Mouse (Mus musculus) hindbrain, embryonic 15.5 days (tissue): ENCODE data around the gene Stx19. TPM values are rescaled to one million over a fixed set of nuclear protein-coding genes. Genes with fewer than 3 reads are reported as not detected.

Source experiments
- ATAC-seq: fragments of 200-750 bp; cut with Nextera tagmentation; 2 replicates; pipeline ENCODE4 v1.8.0; 2017; ENCODE audit warnings: low read depth, moderate number of reproducible peaks, moderate TSS enrichment; ENCODE audit not compliant: low FRiP score
- H3K27ac ChIP-seq: fragments of 300-500 bp; sonication (generic); replicated peaks from 2 replicates; pipeline ENCODE4 v1.5.1; 2015; ENCODE audit warnings: mild to moderate bottlenecking, inconsistent platforms
- H3K27me3 ChIP-seq: fragments of 300-500 bp; sonication (generic); 2 replicates; pipeline ENCODE4 v1.6.1; 2015; ENCODE audit warnings: control low read depth, inconsistent platforms
- H3K36me3 ChIP-seq: fragments of 300-500 bp; sonication (generic); 2 replicates; pipeline ENCODE4 v1.6.1; 2015; ENCODE audit warnings: control low read depth, inconsistent platforms
- H3K4me1 ChIP-seq: fragments of 300-500 bp; sonication (generic); replicated peaks from 2 replicates; pipeline ENCODE4 v1.6.1; 2015; ENCODE audit warnings: control low read depth, inconsistent platforms
- H3K4me2 ChIP-seq: fragments of 300-500 bp; sonication (generic); 2 replicates; pipeline ENCODE4 v1.6.1; 2015; ENCODE audit warnings: moderate library complexity, mild to moderate bottlenecking, inconsistent platforms
- H3K4me3 ChIP-seq: fragments of 300-500 bp; sonication (generic); 2 replicates; pipeline ENCODE4 v1.5.1; 2015; ENCODE audit warnings: mild to moderate bottlenecking, inconsistent platforms
- H3K9ac ChIP-seq: fragments of 300-500 bp; sonication (generic); 2 replicates; pipeline ENCODE4 v1.6.1; 2015; ENCODE audit warnings: inconsistent platforms
- H3K9me3 ChIP-seq: fragments of 300-500 bp; sonication (generic); 2 replicates; pipeline ENCODE4 v1.6.1; 2016; ENCODE audit warnings: control low read depth, inconsistent platforms
- WGBS: fragments of 180-500 bp; shearing (Covaris S2); methylation state at CpG from one replicate; pipeline ENCODE4 v1.1.7; 2015; 5-methylcytosine and 5-hydroxymethylcytosine counted together
- microRNA-seq: library from miRNA; unstranded; fragments of <30 nt; microRNA quantifications from one replicate; pipeline ENCODE4, GENCODE M21; 2016
- polyA plus RNA-seq: library from polyadenylated mRNA; unstranded; fragments of >200 nt; fragmentation: Nextera tagmentation; extraction: Ambion mirVana; gene quantifications from 2 replicates; pipeline ENCODE4 v1.2.1, GENCODE M21; 2015

Gene Stx19
- polyA plus RNA-seq, 1 experiment from 2014 or later: 0.57 TPM

DNA sequence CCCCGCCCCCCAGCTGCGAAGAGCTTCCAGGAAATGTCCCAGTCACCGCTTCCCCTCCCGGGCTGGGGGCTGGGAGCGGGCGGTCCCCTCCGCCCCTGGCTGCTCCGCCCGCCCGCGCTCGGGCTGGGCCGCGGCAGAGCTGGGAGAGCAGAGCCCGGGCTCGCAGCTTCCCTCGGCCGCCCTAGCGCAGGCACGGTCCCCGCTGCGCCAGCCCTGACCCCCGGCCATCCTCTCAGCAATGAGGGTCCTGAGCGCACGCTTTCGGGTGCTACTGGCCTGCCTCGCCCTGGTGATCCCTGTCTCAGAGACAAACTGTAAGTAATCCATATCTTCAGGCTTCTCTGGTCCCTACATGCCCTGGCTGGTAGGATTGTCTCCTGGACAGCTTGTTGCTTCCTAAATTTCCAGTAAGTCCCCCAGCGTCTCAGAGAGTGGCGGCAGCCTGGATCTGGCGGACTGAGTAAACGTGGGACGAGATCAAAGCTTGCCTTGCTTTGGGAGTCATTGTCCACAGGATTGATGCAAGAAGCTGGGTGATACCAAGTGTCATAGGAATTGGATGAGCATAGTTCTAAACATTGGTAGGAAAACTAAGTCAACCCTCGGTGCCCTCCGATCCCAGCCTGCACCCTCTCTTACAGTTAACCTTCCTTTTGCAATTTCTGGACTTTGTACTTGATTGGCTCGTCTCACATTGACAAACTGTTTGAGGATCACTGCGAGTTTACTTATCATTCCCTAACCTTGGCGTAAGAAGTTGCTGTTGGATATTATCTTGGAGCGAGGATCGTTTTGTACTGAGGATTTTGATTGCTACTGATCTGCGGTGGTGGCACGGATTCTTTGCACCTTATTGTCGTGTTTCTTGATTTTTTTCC lies 40.0 kb downstream of the Stx19 start, which contains the start of gene Pros1:
Gene Pros1 (plus strand): TSS at position 117 of the 878 bp plus-strand sequence.
- Histone ChIP-seq H3K4me2 (peak within 1 kb of the TSS; percentile 97), H3K4me3 (peak within 1 kb of the TSS; percentile 70), H3K4me1 (peaks cover 8% of the 10 kb centered on the region), H3K36me3 (no peaks in the 10 kb centered on the region), H3K27ac (peak within 1 kb of the TSS; percentile 64), H3K9me3 (no peaks in the 10 kb centered on the region), H3K27me3 (0 out of 2 replicates have a peak, but pooled peaks cover 4% of the 10 kb centered on the region), H3K9ac (peak within 1 kb of the TSS; percentile 80)
- ATAC-seq: peak; percentile 94
- 4% methylated on average over 33 of the region's 42 CpGs for WGBS

DNA sequence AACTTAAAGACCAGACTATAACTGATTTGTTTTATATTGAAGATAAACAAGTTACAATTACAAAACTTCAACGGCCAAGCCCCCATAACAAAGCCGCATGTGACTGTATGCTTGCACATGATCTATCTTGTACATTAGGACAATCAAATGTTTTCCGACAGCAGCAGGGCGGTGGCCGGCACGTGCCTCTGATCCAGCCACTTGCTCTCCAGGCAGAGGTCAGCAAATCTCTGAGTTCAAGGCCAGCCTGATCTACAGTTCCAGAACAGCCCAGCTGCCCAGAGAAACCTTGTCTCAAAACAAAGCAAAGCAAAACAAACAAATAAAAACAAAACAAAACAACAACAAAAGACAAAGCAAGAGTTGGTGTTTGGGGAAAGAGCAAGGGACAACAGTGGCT lies 40.9 kb downstream of the Stx19 start:
- 0 out of 2 replicates have a peak, but pooled peaks cover 4% of the 10 kb centered on the region for H3K27me3 ChIP-seq
- ATAC-seq: no peak
- H3K9ac ChIP-seq: no peak overlapping the region
- H3K4me1 ChIP-seq: peaks cover 8% of the 10 kb centered on the region
- H3K27ac ChIP-seq: no peak overlapping the region
- H3K9me3 ChIP-seq: no peaks in the 10 kb centered on the region
- no peaks in the 10 kb centered on the region for H3K36me3 ChIP-seq
- no peak overlapping the region for H3K4me2 ChIP-seq
- H3K4me3 ChIP-seq: no peak overlapping the region
- WGBS: 68% methylated on average over 6 of the region's 6 CpGs

DNA sequence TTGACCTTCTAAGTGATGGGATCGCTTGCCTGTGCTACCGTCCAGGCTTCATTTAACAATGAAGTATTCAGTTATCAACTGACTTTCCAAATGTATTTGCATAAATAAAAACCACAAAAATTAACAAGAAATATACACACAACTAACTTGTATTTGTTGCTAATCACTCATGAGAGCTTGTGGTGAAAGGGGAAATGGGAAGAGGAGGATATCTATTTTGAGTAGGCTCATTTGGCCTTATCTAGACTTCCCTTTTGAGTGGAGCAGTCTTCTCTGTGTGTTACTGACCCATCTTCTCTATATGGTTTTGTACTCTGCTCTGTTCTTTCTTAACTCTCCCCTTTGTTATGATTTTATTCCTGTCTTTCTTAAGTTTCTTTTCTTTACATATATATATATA lies 41.8 kb downstream of the Stx19 start:
- Histone ChIP-seq H3K4me3 (no peak overlapping the region), H3K27me3 (0 out of 2 replicates have a peak, but pooled peaks cover 4% of the 10 kb centered on the region), H3K9ac (no peak overlapping the region), H3K36me3 (no peaks in the 10 kb centered on the region), H3K9me3 (no peaks in the 10 kb centered on the region), H3K27ac (no peak overlapping the region), H3K4me2 (no peak overlapping the region), H3K4me1 (peaks cover 8% of the 10 kb centered on the region)
- no peak for ATAC-seq
- 93% methylated on average over 2 of the region's 2 CpGs for WGBS

DNA sequence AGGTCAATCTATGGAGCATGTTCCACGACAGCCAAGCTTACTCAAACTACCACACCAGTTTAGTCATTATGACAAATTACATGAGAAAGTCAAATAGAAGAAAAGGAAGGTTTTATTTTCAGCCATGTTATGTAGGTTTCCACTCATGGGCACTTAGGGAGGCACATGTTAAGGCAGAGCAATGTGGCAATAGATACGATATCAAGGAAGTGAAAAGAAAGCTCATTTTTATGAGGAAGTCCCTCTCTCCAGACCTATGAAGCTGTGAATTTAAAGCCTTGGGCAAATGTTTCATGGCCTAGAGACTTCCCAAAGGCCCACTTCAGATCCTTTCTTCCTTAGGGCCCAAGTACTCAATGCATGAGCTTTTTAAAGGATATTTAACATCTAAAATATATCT lies 43.0 kb downstream of the Stx19 start:
- Histone ChIP-seq H3K27ac (no peak overlapping the region), H3K4me2 (no peak overlapping the region), H3K27me3 (0 out of 2 replicates have a peak, but pooled peaks cover 4% of the 10 kb centered on the region), H3K9me3 (no peaks in the 10 kb centered on the region), H3K36me3 (no peaks in the 10 kb centered on the region), H3K4me3 (no peak overlapping the region), H3K9ac (no peak overlapping the region), H3K4me1 (peaks cover 8% of the 10 kb centered on the region)
- no peak for ATAC-seq
- 94% methylated on average over 2 of the region's 2 CpGs for WGBS

DNA sequence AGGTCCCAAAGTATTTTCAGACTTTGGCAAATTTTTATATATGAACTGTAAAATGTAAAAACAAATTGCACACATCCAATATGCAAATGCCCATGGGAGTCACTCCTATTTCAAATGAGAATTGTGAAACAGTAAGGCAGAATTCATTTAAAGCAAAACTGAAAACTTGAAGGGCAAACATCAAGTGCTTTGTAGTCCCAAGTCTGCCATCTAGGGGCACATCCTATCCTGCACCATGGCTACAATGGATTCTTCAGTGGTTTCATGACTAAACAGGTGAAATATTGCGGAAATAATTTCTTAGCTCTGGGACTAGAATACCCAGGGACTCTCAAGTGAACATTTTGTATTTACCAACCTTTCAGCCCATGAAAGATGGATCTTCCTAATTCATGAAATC lies 43.5 kb downstream of the Stx19 start:
- Histone ChIP-seq H3K36me3 (no peaks in the 10 kb centered on the region), H3K4me1 (peaks cover 8% of the 10 kb centered on the region), H3K27ac (no peak overlapping the region), H3K4me3 (no peak overlapping the region), H3K9me3 (no peaks in the 10 kb centered on the region), H3K27me3 (0 out of 2 replicates have a peak, but pooled peaks cover 4% of the 10 kb centered on the region), H3K9ac (no peak overlapping the region), H3K4me2 (no peak overlapping the region)
- WGBS: 93% methylated on average over 1 of the region's 1 CpGs
- ATAC-seq: no peak

DNA sequence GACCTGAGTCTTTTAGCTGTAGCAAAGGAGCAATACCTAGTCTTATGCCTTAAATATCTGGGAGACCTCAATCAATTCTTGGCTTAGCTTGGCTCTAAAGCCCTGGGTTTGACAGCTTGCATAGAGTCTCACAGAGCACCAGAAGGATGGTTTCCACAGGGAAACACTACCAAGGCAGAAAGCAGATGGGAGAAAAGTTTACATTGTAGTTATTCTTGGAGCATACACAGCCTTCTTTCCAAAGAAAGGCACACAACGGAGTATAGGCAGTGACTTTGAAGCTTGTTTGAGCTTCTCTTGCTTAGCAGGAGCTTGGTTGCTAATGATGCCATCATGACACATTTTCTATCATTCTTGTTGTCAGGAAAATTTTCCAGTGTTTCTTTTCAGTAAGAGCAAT lies 45.7 kb downstream of the Stx19 start:
- H3K4me2 ChIP-seq: no peak overlapping the region
- H3K4me3 ChIP-seq: no peak overlapping the region
- 0 out of 2 replicates have a peak, but pooled peaks cover 4% of the 10 kb centered on the region for H3K27me3 ChIP-seq
- no peak overlapping the region for H3K27ac ChIP-seq
- ATAC-seq: no peak
- no peaks in the 10 kb centered on the region for H3K36me3 ChIP-seq
- H3K4me1 ChIP-seq: no peaks in the 10 kb centered on the region
- H3K9me3 ChIP-seq: no peaks in the 10 kb centered on the region
- no peak overlapping the region for H3K9ac ChIP-seq
- 85% methylated on average over 1 of the region's 1 CpGs for WGBS

DNA sequence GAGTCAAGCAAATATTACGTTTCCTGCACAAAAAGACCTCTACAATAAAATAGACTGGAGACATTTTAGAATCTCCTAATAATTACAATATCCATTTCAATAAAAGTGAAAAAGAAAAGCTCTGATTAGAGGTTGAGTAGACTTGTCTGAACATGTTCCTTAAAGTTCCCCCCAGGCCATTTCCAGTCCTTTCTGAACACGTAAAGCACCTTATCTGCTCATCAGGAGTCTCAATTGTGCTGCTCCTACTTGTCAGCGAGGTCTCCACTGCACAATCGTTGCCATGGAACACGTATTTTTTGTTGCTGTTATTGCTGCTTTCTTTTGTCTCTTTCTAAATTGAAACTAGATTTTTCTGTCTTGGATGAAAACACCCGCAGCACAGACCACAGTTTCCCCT lies 47.0 kb downstream of the Stx19 start:
- 54% methylated on average over 6 of the region's 6 CpGs for WGBS
- Histone ChIP-seq H3K36me3 (no peaks in the 10 kb centered on the region), H3K27me3 (no peaks in the 10 kb centered on the region), H3K4me3 (no peak overlapping the region), H3K27ac (no peak overlapping the region), H3K4me1 (no peaks in the 10 kb centered on the region), H3K9me3 (no peaks in the 10 kb centered on the region), H3K9ac (no peak overlapping the region), H3K4me2 (no peak overlapping the region)
- no peak for ATAC-seq

DNA sequence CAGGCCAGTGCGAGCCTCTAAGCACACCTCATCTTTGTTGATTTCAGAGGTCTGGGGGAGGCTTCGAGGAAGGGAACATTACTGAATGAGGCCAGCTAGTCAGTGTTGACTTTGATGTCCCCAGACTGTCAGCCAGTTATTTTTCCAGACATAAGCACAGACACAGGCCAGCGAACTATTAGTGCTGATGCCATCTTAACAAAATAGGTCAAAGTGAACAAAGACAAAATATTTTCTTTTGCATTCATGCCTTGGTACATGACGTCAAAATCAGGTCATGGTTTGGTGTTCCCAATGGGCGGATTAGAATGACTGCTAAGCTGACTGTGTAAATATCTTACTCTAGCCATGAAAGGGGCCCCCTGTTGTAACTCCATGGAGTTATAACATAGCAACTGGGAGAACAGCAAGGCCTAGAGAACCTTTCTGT lies 58.2 kb downstream of the Stx19 start:
- H3K27me3 ChIP-seq: no peaks in the 10 kb centered on the region
- WGBS: 66% methylated on average over 5 of the region's 5 CpGs
- H3K4me3 ChIP-seq: no peak overlapping the region
- no peaks in the 10 kb centered on the region for H3K4me1 ChIP-seq
- H3K27ac ChIP-seq: no peak overlapping the region
- no peaks in the 10 kb centered on the region for H3K36me3 ChIP-seq
- no peak for ATAC-seq
- no peak overlapping the region for H3K9ac ChIP-seq
- H3K9me3 ChIP-seq: no peaks in the 10 kb centered on the region
- H3K4me2 ChIP-seq: no peak overlapping the region

DNA sequence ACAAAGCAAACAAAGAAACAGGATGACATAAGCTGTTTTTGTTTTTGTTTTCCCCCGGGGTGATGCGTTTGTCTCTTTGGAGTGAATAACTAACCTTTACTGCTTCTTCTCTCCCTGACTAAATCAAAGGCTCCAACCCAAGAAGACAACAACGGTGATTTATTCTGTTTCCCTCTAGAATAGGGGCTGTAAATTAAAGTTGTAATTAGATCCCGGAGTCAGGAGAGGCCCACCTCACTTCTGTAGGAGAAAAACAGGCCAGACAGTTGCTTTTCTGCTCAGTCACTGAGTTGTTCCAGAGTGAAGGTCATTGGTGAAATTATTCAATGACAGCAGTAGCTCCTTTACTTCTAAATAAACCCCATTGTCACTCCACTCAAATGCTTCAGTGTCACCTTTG lies 58.7 kb downstream of the Stx19 start:
- no peaks in the 10 kb centered on the region for H3K36me3 ChIP-seq
- H3K4me1 ChIP-seq: no peaks in the 10 kb centered on the region
- no peak overlapping the region for H3K4me3 ChIP-seq
- H3K9ac ChIP-seq: no peak overlapping the region
- H3K9me3 ChIP-seq: no peaks in the 10 kb centered on the region
- no peaks in the 10 kb centered on the region for H3K27me3 ChIP-seq
- WGBS: 57% methylated on average over 4 of the region's 4 CpGs
- H3K27ac ChIP-seq: no peak overlapping the region
- no peak for ATAC-seq
- H3K4me2 ChIP-seq: no peak overlapping the region

Small RNA genes within 50 kb of the gene (microRNA-seq; reads per million reads assigned to microRNA genes)
- not detected for gene Gm25986

Other genes starting within 250 kb of the Stx19 start
- gene Nsun3, start 27.9 kb upstream of the Stx19 start, polyA plus RNA-seq: 8.8 and 9.2 TPM in 2 replicates
- gene Arl13b, start 32.4 kb downstream of the Stx19 start, polyA plus RNA-seq: 16.1 and 19.5 TPM in 2 replicates
- 10.3 and 10.7 TPM in 2 replicates for gene Pros1, start 39.6 kb downstream of the Stx19 start, polyA plus RNA-seq